Mouse (Mus musculus): ENCODE data around the gene Dpt.

DNA sequence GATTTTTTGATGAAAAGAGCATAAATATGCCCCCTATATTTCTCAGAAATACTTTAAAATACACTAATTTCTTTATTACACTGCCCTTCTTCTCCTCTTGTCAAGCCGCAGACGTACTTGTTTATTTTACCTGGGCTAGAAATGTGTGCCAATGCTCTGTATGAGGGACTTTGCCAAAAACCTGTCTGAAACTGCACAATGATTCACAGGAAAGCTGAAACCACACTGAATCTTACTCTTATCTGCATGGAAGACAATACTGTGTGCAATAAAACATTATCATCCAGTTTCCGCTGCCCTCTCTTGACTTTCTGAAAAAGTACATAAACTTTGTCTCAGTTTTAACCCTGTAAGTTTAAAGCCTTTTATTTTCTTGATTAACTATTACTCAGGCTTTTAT, 20.9 kb downstream of the Dpt start:
- TF ChIP-seq GATA1 (IDR thresholded peaks at IDR 0.05; ENCODE audit: borderline replicate concordance, low read length) (no peak), FLI1 (IDR thresholded peaks at IDR 0.05; ENCODE audit: low read length) (no peak)

Measured in megakaryocyte, embryonic 14.5 days (primary cell).